Mouse (Mus musculus) heart, adult 9 months (tissue): ENCODE data around the gene Foxa2.

Source experiments
- DNase-seq, 2 experiments: peaks; one replicate each; pipeline ENCODE4 v3.0.0; 2022; ENCODE audit warnings: low spot score in 2 of 2

Gene Foxa2

DNA sequence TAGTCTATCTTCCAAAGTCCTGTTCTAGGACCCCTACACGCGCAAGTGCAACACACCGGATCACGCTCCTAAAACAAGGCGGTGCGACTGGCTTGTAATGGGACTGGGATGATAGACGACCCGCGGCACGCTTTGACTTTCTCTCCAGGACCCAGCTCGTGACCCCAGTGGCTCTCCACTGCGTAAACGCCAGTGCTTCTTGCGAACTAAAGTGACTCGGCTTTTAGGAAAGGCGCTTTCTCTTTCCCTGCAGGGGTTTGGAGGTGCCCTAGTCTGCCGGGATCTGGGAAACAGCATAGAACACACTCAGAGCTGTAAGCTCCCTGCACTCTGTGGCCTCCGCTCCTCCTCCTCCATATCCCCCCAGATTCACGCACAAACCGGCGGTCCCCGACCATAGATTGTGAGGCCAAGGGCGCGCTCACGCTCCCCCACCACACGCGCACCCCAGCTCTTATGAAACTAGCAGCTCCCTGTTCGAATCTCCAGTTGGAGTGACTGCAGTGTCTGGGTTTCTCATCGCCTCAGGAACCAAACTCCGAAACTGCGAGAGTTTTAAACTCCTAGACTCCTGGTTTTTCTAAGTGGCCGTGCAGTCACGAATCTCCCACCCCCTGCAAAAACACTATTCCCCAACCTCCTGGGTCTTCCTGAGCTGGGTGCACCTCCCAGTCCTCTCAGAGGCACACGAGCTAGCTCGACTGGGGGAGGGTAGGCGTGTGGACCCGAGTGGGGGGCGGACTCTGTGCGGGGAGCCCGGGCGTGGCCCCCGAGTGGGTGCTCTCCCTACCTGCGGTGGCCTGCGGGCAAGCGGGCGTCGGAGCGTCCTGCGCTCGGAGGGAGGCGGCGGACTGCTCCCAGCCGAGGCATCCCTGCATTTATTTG is 7.2 kb downstream of the Foxa2 start:
- DNase-seq = no peak

DNA sequence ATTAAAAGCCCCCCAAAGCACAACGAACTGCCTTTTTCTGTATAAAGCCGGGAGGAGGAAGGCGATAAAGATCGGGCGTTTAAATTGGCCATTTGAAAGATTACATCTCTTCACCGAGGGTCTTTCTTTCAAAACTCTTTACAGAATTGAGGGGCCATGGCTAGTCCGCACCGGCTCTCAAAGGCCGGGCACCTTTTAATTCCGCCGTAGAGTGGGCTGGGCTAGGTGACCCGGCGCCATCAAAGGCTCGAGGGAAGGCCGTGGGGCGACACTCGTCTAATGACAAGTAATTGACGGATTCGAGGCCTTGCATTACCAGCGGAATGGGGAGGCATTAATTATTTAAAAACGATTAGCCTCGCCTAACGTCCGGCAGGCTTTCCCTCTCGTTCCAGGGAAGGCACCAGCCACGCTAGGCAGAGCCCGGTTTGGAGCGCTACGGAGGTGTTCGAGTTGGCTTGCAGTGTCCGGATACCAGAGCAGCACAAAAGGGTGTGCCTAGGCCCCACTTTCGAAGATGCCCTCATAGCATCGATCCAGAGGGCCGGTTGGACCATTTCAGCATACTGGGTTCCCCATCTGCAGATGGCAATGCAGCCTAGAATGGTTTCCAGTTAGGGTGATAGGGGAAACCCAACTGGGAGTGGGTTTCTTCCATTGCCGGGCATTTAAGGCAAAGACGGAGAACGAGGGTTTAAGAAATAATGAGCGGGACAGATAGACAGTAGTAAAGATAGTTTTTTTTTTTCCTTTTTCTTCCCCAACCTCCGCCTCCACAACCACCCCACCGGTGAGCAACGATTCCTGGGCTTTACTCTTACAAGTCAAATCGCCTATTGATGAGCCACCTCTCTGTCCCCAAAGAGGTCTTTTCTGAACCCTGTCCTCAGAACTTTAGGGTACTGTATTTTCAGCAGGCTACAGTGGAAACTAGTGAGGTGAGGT is 8.1 kb downstream of the Foxa2 start:
- no peak for DNase-seq

- DNase-seq = no peak
These were observed 10.1 kb downstream of the Foxa2 start for GRCm38 (mm10) chr2:148036611-148037160.

GRCm38 (mm10) chr2:148030991-148031675 is 15.6 kb downstream of the Foxa2 start:
- no peak for DNase-seq

GRCm38 (mm10) chr2:148030613-148030935 is 16.2 kb downstream of the Foxa2 start:
- DNase-seq = no peak

DNA sequence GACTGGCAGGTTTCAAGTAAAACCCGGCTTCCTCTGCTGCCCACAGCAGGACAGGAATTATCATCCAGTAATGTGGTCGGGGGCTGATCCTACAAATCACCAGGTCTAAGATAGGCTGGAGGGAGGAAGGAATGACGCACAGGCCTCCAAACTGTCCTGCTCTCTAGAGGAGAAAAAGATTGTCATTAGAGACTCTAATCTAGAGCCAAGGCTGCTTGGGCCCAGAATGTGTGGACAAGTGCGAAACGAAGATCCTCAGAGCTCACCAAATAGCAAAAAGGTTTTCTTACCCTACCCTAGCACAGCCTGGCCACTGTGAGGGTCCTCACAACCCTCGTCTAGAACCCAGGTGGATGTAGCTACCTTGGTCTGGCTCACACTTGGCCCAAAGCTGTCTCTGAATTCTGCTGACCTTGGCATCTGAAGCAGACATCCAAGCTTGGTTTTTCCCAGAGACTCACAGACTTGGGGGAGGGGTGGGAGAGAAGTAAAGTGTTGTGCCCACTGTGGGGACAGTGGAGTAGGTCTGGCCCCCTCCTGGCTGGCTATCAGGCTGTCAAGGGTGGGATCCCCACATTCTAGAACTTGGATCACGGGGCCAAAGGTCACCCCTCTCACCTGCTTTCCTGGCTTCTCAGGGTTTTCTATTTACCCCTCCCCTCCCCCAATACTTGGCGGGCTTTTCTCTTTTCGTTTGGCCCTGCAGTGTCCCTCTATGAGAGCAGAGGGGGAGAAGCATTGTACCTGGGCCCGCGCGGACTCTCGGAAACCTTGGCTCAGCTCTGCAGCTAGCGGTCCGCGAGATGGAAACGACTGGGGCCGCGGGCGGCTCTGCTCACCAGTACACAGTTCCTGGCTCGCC is 16.8 kb downstream of the Foxa2 start:
- no peak for DNase-seq

GRCm38 (mm10) chr2:148029050-148029608 is 17.6 kb downstream of the Foxa2 start:
- no peak for DNase-seq

DNA sequence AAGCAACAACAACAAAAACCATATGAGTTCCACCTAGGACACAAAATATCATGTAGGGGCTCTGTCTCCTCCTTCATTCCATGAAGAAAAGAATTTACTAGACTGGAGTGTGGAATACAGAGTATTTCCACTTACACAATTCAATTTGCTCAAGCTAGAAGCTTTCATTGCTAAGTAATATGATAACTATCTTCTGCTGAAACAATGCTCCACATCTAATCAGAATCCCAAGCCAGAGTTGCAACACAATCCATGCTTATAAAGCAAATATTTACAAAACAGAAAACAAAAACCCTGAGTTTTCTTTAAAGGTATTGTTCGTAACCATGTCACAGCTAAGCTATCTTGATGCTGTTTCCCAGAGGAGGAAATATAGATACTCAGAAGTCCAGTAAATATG is 20.4 kb downstream of the Foxa2 start:
- DNase-seq = no peak

DNA sequence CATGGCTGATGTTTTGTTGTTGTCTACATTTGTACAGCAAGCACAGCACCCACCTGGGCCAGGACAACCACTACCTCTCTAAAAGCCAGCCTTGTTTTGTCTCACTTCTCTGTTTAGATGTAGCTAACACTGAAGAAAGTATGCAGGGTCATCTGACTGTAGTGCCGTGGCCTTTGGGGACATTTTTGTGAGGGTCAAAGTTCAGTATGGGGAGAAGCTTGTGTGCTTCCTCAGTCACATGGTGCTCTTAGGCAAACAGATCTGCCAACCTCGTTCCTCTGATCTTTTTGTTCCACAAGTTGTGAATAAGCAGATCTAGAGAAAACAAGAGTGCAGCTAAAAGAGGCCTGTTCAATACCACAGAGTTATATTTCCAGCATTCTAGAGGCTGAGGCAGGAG is 21.3 kb downstream of the Foxa2 start:
- no peak for DNase-seq

GRCm38 (mm10) chr2:148024268-148024935 is 22.4 kb downstream of the Foxa2 start:
- no peak for DNase-seq

DNA sequence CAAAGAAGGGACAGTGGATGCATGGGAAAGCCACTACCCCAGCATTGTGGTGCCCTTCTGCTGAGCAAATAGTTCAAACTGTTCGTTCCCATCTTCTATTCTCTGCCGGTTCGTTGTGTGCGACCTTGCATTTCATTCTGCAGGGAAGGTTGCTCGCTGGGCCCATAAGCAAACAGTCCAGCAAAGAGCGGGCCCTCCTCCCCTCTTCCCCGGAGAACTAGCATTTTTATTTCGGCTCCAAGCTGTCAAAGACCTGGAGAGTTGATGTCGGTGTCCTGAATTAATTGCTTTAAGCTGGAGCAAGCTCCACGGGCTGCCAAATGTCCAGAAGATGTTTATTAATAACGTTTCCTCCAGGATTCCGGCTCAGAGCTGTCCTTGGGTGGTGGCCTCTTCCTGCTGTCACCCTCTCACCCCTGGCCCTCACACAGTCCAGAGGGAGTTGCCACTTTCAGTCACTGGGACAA is 23.4 kb downstream of the Foxa2 start:
- no peak for DNase-seq

DNA sequence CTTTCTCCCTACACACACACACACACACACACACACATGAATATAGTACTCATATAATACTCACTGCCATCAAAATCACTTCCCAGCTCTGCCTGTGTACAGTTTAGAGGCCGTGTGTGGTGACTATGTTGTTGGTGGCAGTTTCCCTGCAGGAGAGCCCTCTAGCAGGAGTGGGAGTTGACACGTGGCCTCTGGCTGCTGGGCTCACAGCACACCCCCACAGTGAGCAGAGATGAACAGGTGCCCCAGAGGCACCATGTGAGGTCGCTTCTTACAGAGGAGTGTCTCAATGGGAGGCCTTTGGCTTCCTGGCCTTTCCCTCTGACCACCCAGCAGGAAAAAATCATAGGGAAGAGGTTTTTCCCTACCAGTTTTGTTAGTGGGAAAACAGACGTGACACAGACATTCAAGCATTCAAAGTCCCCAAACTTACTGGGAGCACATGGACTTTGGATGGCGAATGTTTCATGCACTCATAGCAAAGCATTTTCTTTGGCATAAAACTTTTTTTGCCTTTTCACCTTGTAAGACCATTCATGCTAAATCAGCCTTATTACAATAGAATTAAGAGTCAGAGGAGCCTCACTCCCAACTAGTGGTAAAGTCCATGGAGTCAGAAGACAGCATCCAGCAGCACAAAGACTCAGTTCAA is 24.7 kb downstream of the Foxa2 start:
- DNase-seq = no peak

GRCm38 (mm10) chr2:148021016-148021415 is 25.8 kb downstream of the Foxa2 start:
- DNase-seq = no peak

GRCm38 (mm10) chr2:148020125-148020524 is 26.6 kb downstream of the Foxa2 start:
- no peak for DNase-seq

GRCm38 (mm10) chr2:148017782-148018690 is 28.7 kb downstream of the Foxa2 start:
- no peak for DNase-seq

DNA sequence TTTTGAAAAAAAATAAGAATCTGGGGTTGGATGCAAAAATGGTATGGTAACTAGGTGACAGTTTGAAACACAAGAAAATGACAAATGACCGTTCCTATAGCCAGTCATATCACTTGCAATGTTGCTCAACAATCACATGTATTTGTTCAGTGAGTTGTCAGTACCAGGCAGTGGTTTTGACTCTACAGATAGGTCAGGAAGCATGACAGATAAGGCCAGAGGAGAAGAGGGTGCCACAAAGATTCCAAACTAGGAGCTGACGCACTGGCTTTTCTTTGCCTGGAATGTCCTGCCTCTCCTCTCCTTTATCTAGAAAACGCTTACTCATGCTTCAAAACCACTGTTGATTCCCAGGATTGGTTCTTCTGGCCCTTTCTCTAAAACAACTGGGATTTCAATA is 33.4 kb downstream of the Foxa2 start:
- no peak for DNase-seq

- no peak for DNase-seq
These were observed 37.7 kb downstream of the Foxa2 start for GRCm38 (mm10) chr2:148009049-148009448.
